Mouse (Mus musculus) liver, embryonic 16.5 days (tissue): ENCODE data around the gene Gm42715. TPM values are rescaled to one million over a fixed set of nuclear protein-coding genes. Genes with fewer than 3 reads are reported as not detected.
A peak's percentile ranks its signal among the peaks of the same experiment; 100 is the strongest.

ENCODE experiments used
- ATAC-seq: fragments of 200-750 bp; cut with Nextera tagmentation; 2 replicates; pipeline ENCODE4 v1.8.0; 2017; ENCODE audit warnings: low read depth, mild to moderate bottlenecking, moderate number of reproducible peaks, moderate library complexity
- H3K27ac ChIP-seq: fragments of 300-500 bp; sonication (generic); 2 replicates; pipeline ENCODE4 v1.5.1; 2014; ENCODE audit warnings: mild to moderate bottlenecking, low read length
- H3K27me3 ChIP-seq: fragments of 300-500 bp; sonication (generic); 2 replicates; pipeline ENCODE4 v1.6.1; 2014; ENCODE audit warnings: low read depth, low read length, mixed read lengths; ENCODE audit not compliant: control insufficient read depth, insufficient read depth
- H3K36me3 ChIP-seq: fragments of 300-500 bp; sonication (generic); 2 replicates; pipeline ENCODE4 v1.6.1; 2014; ENCODE audit warnings: mild to moderate bottlenecking; ENCODE audit not compliant: control insufficient read depth, insufficient read depth
- H3K4me1 ChIP-seq: fragments of 300-500 bp; sonication (generic); 2 replicates; pipeline ENCODE4 v1.6.1; 2014; ENCODE audit warnings: low read depth, low read length, mixed read lengths; ENCODE audit not compliant: control insufficient read depth
- H3K4me2 ChIP-seq: fragments of 300-500 bp; sonication (generic); 2 replicates; pipeline ENCODE4 v1.6.1; 2014; ENCODE audit warnings: low read depth, low read length, mixed read lengths
- H3K4me3 ChIP-seq: fragments of 300-500 bp; sonication (generic); 2 replicates; pipeline ENCODE4 v1.5.1; 2014; ENCODE audit warnings: low read depth, mild to moderate bottlenecking, low read length
- H3K9ac ChIP-seq: fragments of 300-500 bp; sonication (generic); 2 replicates; pipeline ENCODE4 v1.6.1; 2014; ENCODE audit warnings: low read depth, low read length
- H3K9me3 ChIP-seq: fragments of 300-500 bp; sonication (generic); replicated peaks from 2 replicates; pipeline ENCODE4 v1.6.1; 2016; ENCODE audit warnings: low read length; ENCODE audit not compliant: control insufficient read depth
- WGBS: fragments of 180-500 bp; shearing (Covaris S2); extraction: QIAGEN DNeasy Blood & Tissue Kit; methylation state at CpG from one replicate; pipeline ENCODE4 v1.1.7; 2014; ENCODE audit not compliant: insufficient replicate concordance; 5-methylcytosine and 5-hydroxymethylcytosine counted together
- polyA plus RNA-seq: library from polyadenylated mRNA; unstranded; fragments of >200 nt; fragmentation: Nextera tagmentation; extraction: Ambion mirVana; gene quantifications from 2 replicates; pipeline ENCODE4 v1.2.1, GENCODE M21; 2015

The Gm42715 gene
- polyA plus RNA-seq, 1 experiment from 2014 or later, result 5.5 TPM

DNA sequence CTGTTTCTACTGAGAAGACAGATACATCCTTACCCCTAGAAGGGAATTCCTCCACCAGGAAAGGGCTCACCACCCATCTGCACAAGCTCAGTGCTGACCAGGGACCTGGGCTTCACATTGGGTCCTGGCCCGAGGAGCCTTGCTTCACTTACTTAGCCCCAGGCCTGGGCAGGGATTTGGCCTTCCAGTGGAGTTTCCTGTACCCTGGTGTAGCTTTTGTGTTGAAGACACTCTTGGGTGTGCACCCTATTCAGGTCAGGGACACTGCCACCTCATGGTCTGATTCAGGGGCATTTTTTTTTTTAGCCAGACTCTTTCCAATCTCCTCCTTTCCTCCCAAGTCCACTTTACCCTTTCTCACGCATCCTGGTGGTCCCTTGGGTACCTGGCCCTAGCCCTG, 83.5 kb downstream of the Gm42715 start:
- no peak overlapping the region for H3K9ac ChIP-seq
- H3K4me3 ChIP-seq, result no peak overlapping the region
- no peaks in the 10 kb centered on the region for H3K9me3 ChIP-seq
- no peaks in the 10 kb centered on the region for H3K27me3 ChIP-seq
- no peak overlapping the region for H3K4me2 ChIP-seq
- peaks cover 36% of the 10 kb centered on the region for H3K36me3 ChIP-seq
- WGBS, result 87% methylated on average over 2 of the region's 2 CpGs
- no peak overlapping the region for H3K27ac ChIP-seq
- no peak for ATAC-seq
- H3K4me1 ChIP-seq, result no peaks in the 10 kb centered on the region

DNA sequence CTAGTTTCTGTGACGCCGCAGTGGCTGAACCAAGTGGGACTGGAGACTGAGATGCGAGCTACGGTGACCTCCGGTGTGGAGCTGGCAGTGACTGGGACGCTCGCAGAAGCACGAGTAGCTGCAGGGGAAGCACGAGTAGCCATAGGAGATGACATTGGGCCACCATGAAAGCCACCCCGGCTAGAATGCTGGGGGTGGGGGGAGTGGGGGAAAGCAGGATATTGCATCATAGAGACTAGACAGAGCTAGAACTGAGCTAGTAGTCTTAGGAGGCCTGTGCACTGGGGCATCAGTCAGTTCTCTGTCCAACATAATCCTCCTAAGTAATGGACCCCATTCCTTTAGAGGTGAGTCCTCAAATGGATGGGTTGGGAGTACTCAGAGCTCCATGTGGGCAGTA, 84.9 kb downstream of the Gm42715 start:
- H3K4me3 ChIP-seq, result no peak overlapping the region
- no peaks in the 10 kb centered on the region for H3K27me3 ChIP-seq
- H3K4me2 ChIP-seq, result no peak overlapping the region
- H3K4me1 ChIP-seq, result no peaks in the 10 kb centered on the region
- H3K9me3 ChIP-seq, result no peaks in the 10 kb centered on the region
- no peak overlapping the region for H3K27ac ChIP-seq
- 73% methylated on average over 10 of the region's 10 CpGs for WGBS
- ATAC-seq, result no peak
- peaks cover 30% of the 10 kb centered on the region for H3K36me3 ChIP-seq
- H3K9ac ChIP-seq, result no peak overlapping the region

DNA sequence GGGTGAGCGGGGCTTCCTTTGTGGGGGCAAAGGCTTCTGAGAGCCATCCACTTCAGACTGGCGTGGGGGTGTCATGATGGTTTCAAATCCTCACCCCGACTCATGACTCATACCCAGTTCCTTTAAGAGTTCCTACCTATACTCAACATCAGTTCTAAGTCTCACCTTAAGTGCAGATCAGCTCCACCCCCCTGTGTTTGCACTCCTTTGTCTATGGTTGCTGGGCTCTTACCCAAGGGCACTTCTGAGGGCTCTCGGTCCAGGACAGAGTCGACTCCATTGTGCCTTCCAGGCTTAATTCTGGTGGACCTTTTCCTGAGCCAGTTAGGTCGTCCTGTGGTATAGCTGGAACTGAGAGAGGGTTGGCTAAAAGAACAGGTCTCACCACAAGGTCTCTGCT, 87.8 kb downstream of the Gm42715 start:
- ATAC-seq, result no peak
- H3K36me3 ChIP-seq, result peaks cover 31% of the 10 kb centered on the region
- WGBS, result 70% methylated on average over 6 of the region's 6 CpGs
- H3K27me3 ChIP-seq, result no peaks in the 10 kb centered on the region
- H3K4me3 ChIP-seq, result no peak overlapping the region
- no peaks in the 10 kb centered on the region for H3K9me3 ChIP-seq
- H3K27ac ChIP-seq, result no peak overlapping the region
- H3K4me2 ChIP-seq, result no peak overlapping the region
- no peaks in the 10 kb centered on the region for H3K4me1 ChIP-seq
- no peak overlapping the region for H3K9ac ChIP-seq

DNA sequence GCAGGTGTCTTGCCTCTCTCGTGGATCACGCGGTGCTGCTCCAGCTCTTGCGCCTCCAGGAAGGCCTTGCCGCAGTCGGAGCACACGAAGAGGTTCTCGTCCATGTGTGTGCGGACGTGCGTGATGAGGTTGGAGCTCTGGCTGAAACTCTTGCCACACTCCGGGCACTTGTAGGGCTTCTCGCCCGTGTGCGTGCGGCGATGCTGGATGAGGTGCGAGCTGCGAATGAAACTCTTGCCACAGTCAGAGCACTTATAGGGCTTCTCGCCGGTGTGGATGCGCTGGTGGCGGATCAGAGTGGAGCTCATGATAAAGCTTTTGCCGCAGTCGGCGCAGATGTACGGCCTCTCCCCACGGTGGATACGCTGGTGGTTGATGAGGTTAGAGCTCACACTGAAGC, 91.6 kb downstream of the Gm42715 start:
- Histone ChIP-seq H3K9me3 (no peaks in the 10 kb centered on the region), H3K27ac (no peak overlapping the region), H3K4me3 (no peak overlapping the region), H3K9ac (no peak overlapping the region), H3K27me3 (peaks cover 14% of the 10 kb centered on the region), H3K4me2 (no peak overlapping the region), H3K4me1 (peaks cover 10% of the 10 kb centered on the region), H3K36me3 (peaks cover 18% of the 10 kb centered on the region)
- no peak for ATAC-seq
- WGBS, result 92% methylated on average over 29 of the region's 29 CpGs

DNA sequence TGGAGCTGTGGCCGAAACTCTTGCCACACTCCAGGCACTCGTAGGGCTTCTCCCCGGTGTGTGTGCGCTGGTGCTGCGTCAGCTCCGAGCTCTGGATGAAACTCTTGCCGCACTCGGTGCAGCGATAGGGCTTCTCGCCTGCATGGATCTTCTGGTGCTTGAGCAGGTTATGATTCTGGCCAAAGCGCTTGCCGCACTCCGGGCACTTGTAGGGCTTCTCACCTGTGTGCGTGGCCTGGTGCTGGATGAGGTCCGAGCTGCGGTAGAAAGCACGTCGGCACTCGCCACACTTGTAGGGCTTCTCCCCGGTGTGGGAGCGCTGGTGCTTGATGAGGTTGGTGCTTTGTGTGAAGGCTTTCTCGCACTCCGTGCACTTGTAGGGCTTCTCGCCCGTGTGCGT, 92.2 kb downstream of the Gm42715 start:
- no peak for ATAC-seq

DNA sequence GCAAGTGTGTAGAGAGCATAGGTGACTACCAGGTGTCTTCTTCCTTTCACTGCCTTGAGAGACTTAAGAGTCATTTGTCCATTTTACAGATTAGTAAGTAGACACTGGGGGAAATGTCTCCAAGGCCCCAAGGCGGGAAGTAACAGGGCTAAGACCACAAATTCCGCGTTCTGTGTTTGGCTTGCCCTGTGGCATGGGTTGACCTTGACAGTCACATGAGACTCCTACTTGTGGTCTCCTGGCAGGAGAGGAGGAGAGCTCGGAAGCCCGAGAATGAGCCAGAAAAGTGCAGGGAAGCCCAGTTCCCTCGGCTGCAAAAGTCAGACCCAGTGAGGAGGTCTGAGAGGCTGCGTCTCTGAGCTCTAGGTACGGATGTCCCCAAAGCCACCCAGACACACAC, 94.1 kb downstream of the Gm42715 start:
- Histone ChIP-seq H3K4me3 (no peak overlapping the region; the same call in 1 of the 2 replicates), H3K27ac (no peak overlapping the region), H3K36me3 (peaks cover 18% of the 10 kb centered on the region), H3K4me2 (peak overlapping the region; percentile 90; the same call in 1 of the 2 replicates), H3K9me3 (no peaks in the 10 kb centered on the region), H3K9ac (no peak overlapping the region), H3K27me3 (peaks cover 14% of the 10 kb centered on the region), H3K4me1 (peaks cover 10% of the 10 kb centered on the region)
- ATAC-seq, result no peak
- WGBS, result 78% methylated on average over 8 of the region's 8 CpGs

More for the DNA sequence above, 92.2 kb downstream of the Gm42715 start:
- peaks cover 18% of the 10 kb centered on the region for H3K36me3 ChIP-seq
- H3K27ac ChIP-seq, result no peak overlapping the region
- H3K27me3 ChIP-seq, result peaks cover 14% of the 10 kb centered on the region
- no peak overlapping the region for H3K9ac ChIP-seq
- H3K4me2 ChIP-seq, result no peak overlapping the region
- H3K9me3 ChIP-seq, result no peaks in the 10 kb centered on the region
- WGBS, result 92% methylated on average over 26 of the region's 26 CpGs
- no peak overlapping the region for H3K4me3 ChIP-seq
- H3K4me1 ChIP-seq, result peaks cover 10% of the 10 kb centered on the region

DNA sequence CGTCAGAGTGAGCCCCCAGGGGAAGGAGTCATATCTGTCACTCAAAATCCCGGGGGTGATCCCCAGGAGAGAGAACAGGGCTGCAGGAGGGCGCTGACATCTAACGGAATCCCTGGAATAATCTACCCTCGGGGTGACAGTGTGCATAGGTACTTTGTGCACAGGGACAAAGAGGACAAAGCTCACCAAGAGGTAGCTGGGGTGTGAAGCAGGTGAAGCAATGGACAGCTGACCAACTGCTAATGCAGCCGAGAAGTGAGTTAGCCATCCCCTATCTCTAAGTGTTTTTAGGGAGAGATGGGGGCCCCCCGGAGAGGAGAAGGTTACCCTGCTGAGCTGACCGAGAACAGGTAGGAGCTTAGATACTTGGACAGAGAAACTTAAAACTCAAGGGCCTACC, 94.7 kb downstream of the Gm42715 start:
- Histone ChIP-seq H3K36me3 (peaks cover 18% of the 10 kb centered on the region), H3K27me3 (peaks cover 14% of the 10 kb centered on the region), H3K9ac (peak overlapping the region; percentile 79), H3K4me3 (peak overlapping the region; percentile 82), H3K4me2 (peak overlapping the region; percentile 90), H3K4me1 (peaks cover 10% of the 10 kb centered on the region), H3K9me3 (no peaks in the 10 kb centered on the region), H3K27ac (no peak overlapping the region; the same call in 1 of the 2 replicates)
- WGBS, result 31% methylated on average over 8 of the region's 8 CpGs
- ATAC-seq, result peak; percentile 39; the same call in 1 of the 2 replicates

DNA sequence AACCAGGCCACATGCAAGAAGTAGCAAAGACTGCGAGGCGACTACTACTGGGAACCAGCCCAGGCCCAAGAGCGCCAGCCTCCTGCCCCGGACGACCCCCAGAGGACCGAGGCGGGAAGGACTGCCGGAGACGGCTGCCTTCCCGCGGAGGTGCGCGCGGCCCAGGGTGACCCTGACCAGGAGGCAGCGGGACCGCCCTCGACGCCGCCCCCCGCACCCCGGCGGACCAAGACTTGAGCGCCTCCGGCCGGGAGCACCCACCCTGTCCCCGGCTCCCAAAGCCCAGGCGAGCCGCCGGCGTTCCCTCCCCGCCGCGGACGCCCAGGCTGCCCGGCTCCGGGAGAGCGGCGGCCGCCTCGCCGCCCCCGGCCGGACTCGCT, 95.1 kb downstream of the Gm42715 start:
- ATAC-seq, result peak; percentile 70
- Histone ChIP-seq H3K27me3 (peaks cover 14% of the 10 kb centered on the region), H3K27ac (peak overlapping the region; percentile 74), H3K4me2 (peak overlapping the region; percentile 90), H3K9me3 (no peaks in the 10 kb centered on the region), H3K4me3 (peak overlapping the region; percentile 82), H3K36me3 (peaks cover 16% of the 10 kb centered on the region), H3K4me1 (peaks cover 10% of the 10 kb centered on the region), H3K9ac (peak overlapping the region; percentile 79)
- WGBS, result 1% methylated on average over 40 of the region's 44 CpGs

DNA sequence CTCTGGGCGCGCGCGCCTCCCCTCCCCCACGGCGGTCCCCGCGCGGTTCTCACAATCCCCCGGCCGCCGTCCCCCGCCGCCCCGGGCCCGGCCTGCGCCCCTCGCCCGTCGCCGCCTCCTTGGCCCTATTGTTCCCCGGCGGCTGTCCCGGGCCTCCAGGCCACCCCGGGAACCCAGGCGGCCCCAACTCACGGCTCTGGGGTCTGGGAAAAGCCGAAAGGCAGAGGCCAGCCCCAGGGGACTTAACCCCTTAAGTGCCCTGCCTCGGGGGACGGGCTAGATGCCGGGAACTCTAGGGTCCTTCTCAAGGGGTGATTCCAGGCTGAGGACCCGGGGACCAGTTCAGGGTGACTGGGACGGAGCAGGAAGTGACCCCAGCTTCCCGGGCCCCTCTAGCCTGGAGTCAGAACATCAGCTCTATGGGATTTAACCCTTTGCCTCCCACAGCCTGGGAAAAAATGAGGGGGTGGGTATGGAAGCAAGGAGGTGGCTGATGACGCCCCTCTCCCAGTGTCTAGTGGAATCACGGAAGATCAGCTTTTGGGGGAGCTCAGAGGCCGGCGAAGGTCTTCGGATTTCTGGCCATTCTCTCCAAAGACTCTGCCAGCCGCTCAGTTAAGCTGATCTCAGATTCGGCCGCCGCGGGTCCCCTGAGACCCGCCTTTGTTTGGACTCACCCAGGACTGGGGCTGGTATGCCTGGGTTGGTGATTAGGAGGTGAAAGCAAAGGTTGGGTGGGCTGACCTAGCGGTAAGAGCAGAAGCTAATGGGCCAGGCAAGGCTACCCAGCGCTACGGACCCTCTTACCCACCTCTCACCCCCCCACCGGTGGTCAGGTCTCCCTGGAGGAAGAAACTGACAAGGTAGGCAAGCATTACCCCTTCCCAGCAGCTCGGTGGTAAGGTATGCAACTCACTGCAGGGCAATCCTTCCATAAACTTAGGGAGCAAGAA, 95.8 kb downstream of the Gm42715 start, which contains the start of gene Zfp629:
Gene Zfp629, minus strand, starts transcription at position 907 of the 953 bp plus-strand sequence.
- WGBS, result under 1% methylated on average over 48 of the region's 50 CpGs
- H3K27me3 ChIP-seq, result peaks cover 14% of the 10 kb centered on the region
- ATAC-seq, result peak; percentile 74
- peak within 1 kb of the TSS; percentile 82 for H3K4me3 ChIP-seq
- H3K9me3 ChIP-seq, result no peaks in the 10 kb centered on the region
- peak within 1 kb of the TSS; percentile 74 for H3K27ac ChIP-seq
- H3K36me3 ChIP-seq, result peaks cover 15% of the 10 kb centered on the region
- peaks cover 10% of the 10 kb centered on the region for H3K4me1 ChIP-seq
- H3K9ac ChIP-seq, result peak within 1 kb of the TSS; percentile 79
- H3K4me2 ChIP-seq, result peak within 1 kb of the TSS; percentile 90
